Mouse (Mus musculus) ES-E14 (cell line): ENCODE measurements at regions not wholly inside any gene's neighbourhood (a gene's known extent, or its start where the extent isn't known, plus 50 kb on each side); places are given as distances from the start of the nearest gene placed in this dataset.

Experiments
- HCFC1 ChIP-seq: IDR thresholded peaks from 2 replicates; pipeline ENCODE4 v1.6.1; 2012; ENCODE audit warnings: low read length, inconsistent platforms, borderline replicate concordance; ENCODE audit not compliant: insufficient read depth
- ZC3H11A ChIP-seq: IDR thresholded peaks from 2 replicates; pipeline ENCODE4 v1.6.1; 2012; ENCODE audit warnings: low read depth, mild to moderate bottlenecking, inconsistent platforms, low read length, borderline replicate concordance

DNA sequence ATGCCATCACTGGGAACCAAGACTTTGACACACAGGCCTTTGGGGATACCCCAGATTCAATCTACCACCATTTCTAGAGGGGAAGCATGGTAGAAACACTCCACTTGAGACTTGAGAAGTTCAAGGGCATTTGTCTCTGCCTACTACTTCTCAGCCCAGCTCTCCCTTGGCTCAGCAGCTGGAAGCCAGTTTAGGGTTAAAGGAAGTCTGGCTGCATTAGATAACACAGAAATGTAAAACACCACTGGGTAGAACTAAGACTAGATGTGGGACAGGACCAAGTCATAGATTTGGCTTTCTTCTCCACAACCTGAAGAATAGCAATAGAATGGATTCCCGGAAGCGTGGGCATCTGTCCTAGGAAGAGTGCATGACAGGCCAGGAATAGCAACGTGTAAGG, 139.7 kb downstream of the Syk start:
- no peak for TF ChIP-seq ZC3H11A
- no peak for TF ChIP-seq HCFC1
